Mouse (Mus musculus): Measurements from ENCODE around the gene Kel.

Gene Kel

GRCm38 (mm10) chr6:41704123-41704522 lies at the start of gene Kel:
Gene Kel, minus strand, starts transcription at chr6:41704339.
- no peak for DNase-seq (ENCODE audit: low spot score in 2 of 2)

GRCm38 (mm10) chr6:41744664-41745392 lies 40.7 kb upstream of the Kel start:
- no peak for DNase-seq (ENCODE audit: low spot score in 2 of 2)

DNA sequence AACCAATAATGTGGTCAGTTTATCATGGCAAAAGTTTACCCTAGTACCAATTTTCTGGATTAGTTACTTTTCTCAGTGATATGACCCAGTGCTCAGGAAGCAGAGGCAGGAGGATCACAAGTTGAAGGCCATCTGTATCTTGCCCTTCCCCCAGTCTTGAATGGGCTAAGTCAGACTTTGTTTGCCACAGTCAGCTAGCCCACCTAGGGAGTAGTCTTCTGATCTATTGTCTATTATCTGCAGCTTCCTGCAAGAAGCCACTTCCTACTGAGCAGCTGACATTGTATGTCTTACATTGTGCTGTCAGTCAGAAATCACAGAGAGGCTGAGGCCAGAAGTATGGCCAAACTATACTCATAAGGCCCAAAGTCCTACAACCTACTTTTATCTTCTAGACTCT lies 37.0 kb upstream of the Kel start:
- no peak for DNase-seq (ENCODE audit: low spot score in 2 of 2)

DNA sequence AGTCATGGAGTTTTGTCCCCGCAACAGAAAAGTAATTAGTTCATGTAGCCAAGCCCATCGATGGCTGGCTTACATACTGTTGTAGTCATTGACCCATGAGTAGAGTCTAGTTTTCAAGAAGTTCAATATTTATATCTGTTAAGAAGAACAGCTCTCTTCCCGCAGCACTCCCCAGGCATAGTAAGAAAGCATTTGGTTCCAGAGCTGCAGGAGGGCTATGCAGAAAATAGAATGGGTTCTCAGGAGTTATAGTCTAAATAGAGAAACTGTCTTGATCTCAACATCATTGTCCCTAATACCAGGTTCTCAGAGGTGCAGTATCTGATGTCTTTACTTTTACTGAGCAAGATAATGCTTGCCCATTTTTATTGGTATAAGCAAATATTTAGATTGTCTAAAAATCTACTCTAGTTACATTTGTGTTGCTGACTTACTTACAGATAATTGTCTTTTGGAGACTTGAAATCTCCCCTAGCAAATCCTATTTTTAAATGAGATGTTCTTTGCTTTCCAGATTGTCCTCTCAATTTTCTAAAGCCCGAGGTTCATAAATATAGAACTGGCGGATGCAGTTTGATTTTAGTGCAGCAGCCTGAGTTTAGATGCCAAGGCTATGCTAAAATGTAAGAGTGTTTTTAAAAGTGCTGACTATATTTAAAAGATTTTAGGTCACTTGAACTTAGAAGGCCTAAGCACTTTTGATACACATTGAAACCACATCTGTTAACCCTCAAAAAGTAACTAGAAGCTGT lies 30.8 kb upstream of the Kel start:
- no peak for DNase-seq (ENCODE audit: low spot score in 2 of 2)

GRCm38 (mm10) chr6:41727989-41728609 lies 24.0 kb upstream of the Kel start:
- DNase-seq (ENCODE audit: low spot score in 2 of 2): no peak

GRCm38 (mm10) chr6:41721430-41721829 lies 17.3 kb upstream of the Kel start:
- DNase-seq (ENCODE audit: low spot score in 2 of 2): no peak

GRCm38 (mm10) chr6:41710281-41710680 lies 6.1 kb upstream of the Kel start:
- no peak for DNase-seq (ENCODE audit: low spot score in 2 of 2)

- DNase-seq (ENCODE audit: low spot score in 2 of 2): no peak
Measured at GRCm38 (mm10) chr6:41706275-41706674, 2.1 kb upstream of the Kel start.

DNA sequence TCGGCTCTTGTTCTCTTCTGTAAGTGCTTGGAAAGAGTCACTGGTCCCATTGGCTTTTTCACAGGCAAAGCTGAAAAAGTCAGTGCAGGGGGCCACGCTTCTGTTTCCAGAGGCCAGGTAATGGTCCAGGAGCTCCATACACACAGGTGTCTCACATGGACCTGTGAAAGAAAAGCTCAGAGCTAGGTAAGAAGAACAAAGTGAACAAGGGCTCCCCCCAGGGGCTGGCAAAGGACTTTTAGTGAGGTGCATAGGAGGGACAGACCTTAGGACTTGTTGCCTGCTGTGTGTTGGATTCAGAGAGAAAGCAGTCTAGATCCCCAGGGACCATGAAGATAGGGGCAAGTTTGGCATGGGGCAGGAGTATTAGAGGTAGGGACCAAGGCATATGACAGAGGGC lies 1.2 kb downstream of the Kel start:
- no peak for DNase-seq (ENCODE audit: low spot score in 2 of 2)

DNA sequence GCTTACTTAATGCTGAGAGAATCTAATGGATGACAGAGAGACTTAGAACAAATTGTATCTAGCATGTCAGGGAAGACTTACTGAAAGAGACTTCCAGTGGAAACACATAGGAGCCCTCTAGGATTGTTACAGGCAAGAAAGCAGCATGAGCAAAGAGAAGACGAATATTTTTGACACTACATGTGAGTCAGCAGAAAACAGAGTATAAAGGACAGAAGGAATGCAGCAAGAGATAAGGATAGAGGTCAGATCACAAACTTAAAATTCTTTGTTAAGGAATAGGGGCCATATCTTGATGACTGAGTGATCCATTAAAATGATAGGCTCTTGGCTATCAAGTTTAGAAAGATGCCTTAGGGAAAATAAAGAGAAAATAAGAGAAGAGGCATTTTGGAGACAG lies 2.9 kb downstream of the Kel start:
- no peak for DNase-seq (ENCODE audit: low spot score in 2 of 2)

DNA sequence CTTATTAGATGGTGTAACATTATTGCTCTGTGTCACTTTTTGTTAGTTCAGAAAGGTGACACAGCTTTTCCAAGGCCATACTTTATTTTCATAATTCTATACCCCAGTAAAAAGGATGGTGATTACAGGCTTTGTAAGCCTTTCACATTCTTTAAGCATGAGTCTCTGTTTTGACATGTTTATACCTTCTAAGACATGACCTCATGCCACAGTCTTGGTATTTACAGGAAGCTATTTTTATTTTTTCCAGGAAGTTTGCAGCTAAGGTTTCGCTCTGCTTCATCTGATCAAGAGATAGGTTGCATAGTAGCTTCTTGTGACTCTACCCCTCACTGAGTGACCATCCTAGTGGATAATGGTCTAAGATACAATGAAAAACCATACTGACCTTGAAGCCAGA lies 9.7 kb downstream of the Kel start:
- no peak for DNase-seq (ENCODE audit: low spot score in 2 of 2)

DNA sequence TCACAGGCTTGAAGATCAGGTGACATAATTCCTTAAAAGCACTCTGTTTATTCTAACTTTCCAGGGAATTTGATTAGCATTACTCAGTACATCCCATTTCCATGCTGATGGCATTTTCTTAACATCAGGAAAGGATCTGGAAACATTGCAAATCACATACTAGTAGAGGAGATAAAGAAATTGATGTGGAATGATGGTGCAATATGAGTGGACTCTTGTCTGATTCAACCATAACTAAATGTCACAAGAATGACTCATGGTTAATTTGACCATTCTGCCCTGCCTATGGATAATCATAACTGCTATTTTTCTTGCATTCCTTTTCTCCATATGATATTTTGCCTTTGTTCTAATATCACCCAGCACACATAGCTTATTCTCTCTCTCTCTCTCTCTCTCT lies 11.9 kb downstream of the Kel start:
- DNase-seq (ENCODE audit: low spot score in 2 of 2): no peak

DNA sequence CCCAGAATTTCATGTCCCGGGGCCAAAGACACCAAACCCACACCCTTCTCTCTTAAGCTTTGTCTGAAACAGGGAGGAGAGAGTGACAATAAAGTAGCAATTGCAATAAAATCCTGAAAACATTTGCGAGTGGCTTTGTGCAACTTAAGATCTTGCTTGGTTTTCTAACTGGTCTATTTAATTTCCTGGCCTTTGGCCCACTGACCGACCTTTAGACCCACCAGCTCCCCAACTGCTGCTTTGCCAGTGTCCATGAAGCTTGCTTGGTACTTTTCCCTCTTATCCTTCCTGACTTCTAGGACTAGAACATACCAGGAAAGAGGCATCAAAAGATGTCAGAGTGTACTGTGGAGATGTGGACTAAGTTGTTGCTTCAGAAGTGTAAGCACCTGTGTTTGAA lies 18.5 kb downstream of the Kel start:
- DNase-seq (ENCODE audit: low spot score in 2 of 2): no peak

DNA sequence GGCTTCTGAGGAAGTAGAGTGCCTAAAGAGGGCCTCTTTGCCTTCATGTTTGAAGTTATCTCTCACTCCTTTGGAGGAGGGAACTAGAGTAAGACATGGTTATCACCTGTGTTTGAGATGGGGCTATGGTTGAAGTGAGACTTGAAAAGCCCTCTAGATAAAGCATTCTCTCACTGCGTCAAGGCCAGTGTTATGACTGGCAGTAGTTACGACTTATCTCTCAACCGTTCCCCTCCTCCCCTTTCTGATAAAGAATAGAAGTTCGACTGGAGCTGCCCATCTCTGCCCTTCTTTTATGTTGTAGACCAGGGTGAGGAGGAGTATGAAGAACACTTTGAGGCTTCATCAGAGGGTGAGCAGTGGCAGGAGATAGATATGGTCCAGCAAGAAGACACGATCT lies 19.2 kb downstream of the Kel start:
- no peak for DNase-seq (ENCODE audit: low spot score in 2 of 2)

DNA sequence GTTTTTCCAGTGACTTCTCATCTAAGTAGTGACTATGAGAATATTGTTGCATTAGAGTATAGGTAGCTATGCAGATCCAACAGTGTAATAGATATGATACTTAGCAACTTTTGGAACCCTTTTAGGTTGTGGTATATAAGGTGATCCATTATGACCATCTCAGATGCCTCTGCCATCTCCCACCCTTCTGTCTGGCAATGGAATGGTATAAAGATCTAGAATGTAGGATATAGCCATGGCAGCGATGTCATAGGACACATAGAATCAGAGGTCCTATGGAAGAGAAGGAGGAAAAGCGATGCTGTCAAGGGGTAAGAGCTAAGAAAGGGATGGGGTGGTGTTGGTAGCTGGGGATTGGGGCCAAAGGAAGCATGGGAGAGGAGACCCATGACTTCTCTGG lies 20.0 kb downstream of the Kel start, which contains the start of gene Llcfc1:
Gene Llcfc1 (plus strand): TSS at position 301 of the 400 bp plus-strand sequence.
- DNase-seq (ENCODE audit: low spot score in 2 of 2): no peak

DNA sequence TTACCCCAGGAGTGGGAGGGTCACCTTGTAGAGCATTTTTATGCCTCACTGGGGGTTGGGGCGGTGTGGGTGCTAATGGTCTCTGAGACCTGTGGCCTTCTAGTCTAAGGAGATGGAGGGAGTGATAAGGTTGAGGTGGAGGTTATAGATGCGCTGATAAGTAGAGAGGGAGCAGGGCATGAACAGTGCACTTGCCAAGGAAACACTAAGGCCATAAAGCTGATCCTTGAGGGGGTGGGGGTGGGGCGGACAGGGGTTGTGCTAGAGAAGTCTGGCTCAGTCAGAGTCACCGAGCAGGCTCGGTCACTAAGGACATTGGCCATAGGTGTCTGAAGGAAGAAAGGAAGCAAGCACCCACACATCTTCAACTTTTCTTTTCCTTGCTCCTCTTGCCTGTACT lies 22.5 kb downstream of the Kel start:
- DNase-seq (ENCODE audit: low spot score in 2 of 2): no peak

DNA sequence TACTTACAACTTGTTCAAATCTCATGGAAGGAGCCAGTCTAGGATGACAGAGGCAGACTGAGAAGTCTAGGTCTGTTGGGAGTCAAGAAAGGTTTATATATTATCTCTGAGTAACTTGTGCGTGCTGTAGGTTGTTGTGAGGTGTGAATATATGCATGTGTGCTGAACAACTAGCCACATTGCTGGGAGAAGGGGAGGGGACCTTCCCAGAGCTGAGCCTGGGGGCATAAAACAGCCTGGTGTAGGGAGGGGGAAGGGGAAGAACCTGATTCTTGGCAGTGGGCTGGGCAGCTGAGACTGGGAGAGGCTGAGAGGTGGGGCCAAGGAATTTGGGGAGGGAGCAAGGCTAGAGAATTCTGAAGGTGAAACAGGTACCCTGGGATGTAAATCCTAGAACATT lies 23.5 kb downstream of the Kel start, which contains the start of gene Trpv5:
Gene Trpv5 (minus strand): TSS at position 101 of the 400 bp plus-strand sequence.
- DNase-seq (ENCODE audit: low spot score in 2 of 2): no peak

DNA sequence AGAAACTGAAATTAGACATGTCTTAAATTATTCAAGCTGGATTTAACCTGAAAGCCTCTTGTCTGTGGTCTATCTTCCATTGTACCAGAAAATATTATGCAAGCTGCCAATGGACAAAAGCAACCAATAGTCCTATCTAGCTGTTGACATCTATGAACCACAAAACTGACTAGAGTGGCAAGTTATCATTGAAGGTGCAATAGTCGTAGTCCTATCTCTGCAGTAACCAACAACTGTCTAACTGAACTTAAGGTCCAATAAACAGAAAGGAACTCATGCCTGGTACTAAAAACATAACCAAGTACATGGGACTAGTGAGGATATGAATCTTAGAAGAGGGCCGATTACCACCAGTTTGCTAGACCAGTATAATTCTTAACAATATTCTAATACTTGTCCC lies 27.6 kb downstream of the Kel start:
- DNase-seq (ENCODE audit: low spot score in 2 of 2): no peak

- DNase-seq (ENCODE audit: low spot score in 2 of 2): no peak
Measured at GRCm38 (mm10) chr6:41662320-41662719, 41.8 kb downstream of the Kel start.

GRCm38 (mm10) chr6:41658487-41658886 lies 45.7 kb downstream of the Kel start:
- DNase-seq (ENCODE audit: low spot score in 2 of 2): no peak

DNA sequence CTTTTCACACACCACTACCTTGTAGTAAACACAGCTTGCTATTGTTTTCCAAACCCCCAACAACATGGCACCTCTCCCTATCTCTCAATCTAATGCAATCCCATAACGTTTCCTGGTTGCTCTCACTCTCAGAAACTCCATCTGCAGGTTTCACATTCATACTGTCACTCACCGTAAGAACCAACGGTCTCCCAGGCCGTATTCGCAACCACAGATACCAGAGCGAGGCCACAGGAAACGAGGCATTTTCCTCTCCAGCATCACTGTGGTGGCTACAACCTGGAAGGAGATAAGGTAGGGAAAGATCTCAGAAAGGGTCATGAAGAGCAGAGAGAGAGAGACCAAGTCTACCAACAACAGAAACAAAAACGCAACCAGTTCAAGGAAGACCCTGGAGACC lies 49.5 kb downstream of the Kel start:
- DNase-seq (ENCODE audit: low spot score in 2 of 2): no peak

GRCm38 (mm10) chr6:41653173-41653572 lies 51.0 kb downstream of the Kel start:
- no peak for DNase-seq (ENCODE audit: low spot score in 2 of 2)

DNA sequence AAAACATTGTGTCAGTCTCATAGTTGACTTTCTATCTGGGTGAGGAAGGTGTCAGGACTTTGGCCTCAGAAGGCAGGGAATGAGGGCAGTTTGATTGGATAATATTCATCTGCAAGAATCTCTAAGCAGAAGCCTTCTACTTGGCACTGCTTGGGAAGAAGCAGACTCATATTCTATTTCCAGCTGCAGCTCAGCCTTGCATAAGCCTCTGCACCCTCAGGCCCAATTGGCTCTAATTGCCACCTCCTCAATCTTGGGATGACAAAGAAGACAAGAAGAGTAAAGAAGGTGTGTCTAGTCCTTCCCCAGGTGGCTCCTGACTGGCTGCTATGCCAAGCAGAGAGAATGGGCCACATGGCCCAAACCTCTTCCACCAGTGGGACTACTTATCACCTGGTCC lies 57.5 kb downstream of the Kel start:
- DNase-seq (ENCODE audit: low spot score in 2 of 2): no peak

Measured in natural killer cell, adult 2 months (primary cell).